Mouse (Mus musculus): ENCODE measurements at regions not wholly inside any gene's neighbourhood (a gene's known extent, or its start where the extent isn't known, plus 50 kb on each side); places are given as distances from the start of the nearest gene placed in this dataset.

GRCm38 (mm10) chr17:75877848-75878247, 326.1 kb upstream of the Fam98a start:
- H3K27ac ChIP-seq: no peak overlapping the region
- H3K36me3 ChIP-seq (ENCODE audit: insufficient read depth, low read length): no peaks in the 10 kb centered on the region
- TF ChIP-seq CTCF (IDR thresholded peaks at IDR 0.05; ENCODE audit: low read depth): peak; percentile 57
- no peaks in the 10 kb centered on the region for H3K4me1 ChIP-seq (replicated peaks; ENCODE audit: insufficient read depth, low read length)
- no peaks in the 10 kb centered on the region for H3K27me3 ChIP-seq (ENCODE audit: insufficient read depth, low read length)
- no peak for ATAC-seq (replicated peaks; ENCODE audit: low FRiP score, low read depth)
- no peak overlapping the region for H3K4me3 ChIP-seq (replicated peaks; ENCODE audit: low read depth, low read length)
- WGBS: 27% methylated on average over 1 of the region's 1 CpGs
- DNase-seq (ENCODE audit: low spot score): peak; percentile 16
- H3K4me2 ChIP-seq (ENCODE audit: low read length): no peak overlapping the region
- no peak overlapping the region for H3K9ac ChIP-seq (ENCODE audit: low read depth, low read length)
- H3K9me3 ChIP-seq (replicated peaks; ENCODE audit: low read length): no peaks in the 10 kb centered on the region

- Histone ChIP-seq H3K27ac (no peak overlapping the region), H3K4me3 (replicated peaks; ENCODE audit: low read depth, low read length) (no peak overlapping the region), H3K4me2 (ENCODE audit: low read length) (no peak overlapping the region), H3K4me1 (replicated peaks; ENCODE audit: insufficient read depth, low read length) (no peaks in the 10 kb centered on the region), H3K27me3 (ENCODE audit: insufficient read depth, low read length) (no peaks in the 10 kb centered on the region), H3K9ac (ENCODE audit: low read depth, low read length) (no peak overlapping the region), H3K36me3 (ENCODE audit: insufficient read depth, low read length) (no peaks in the 10 kb centered on the region), H3K9me3 (replicated peaks; ENCODE audit: low read length) (no peaks in the 10 kb centered on the region)
- no peak for ATAC-seq (replicated peaks; ENCODE audit: low FRiP score, low read depth)
- peak; percentile 3 for DNase-seq (ENCODE audit: low spot score)
- TF ChIP-seq CTCF (IDR thresholded peaks at IDR 0.05; ENCODE audit: low read depth): no peak
- 52% methylated on average over 7 of the region's 7 CpGs for WGBS
Measured at GRCm38 (mm10) chr17:75876895-75877294, 325.1 kb upstream of the Fam98a start.

GRCm38 (mm10) chr17:75874535-75874934, 322.8 kb upstream of the Fam98a start:
- no peaks in the 10 kb centered on the region for H3K4me1 ChIP-seq (replicated peaks; ENCODE audit: insufficient read depth, low read length)
- H3K4me2 ChIP-seq (ENCODE audit: low read length): no peak overlapping the region
- 73% methylated on average over 6 of the region's 6 CpGs for WGBS
- no peaks in the 10 kb centered on the region for H3K9me3 ChIP-seq (replicated peaks; ENCODE audit: low read length)
- TF ChIP-seq CTCF (IDR thresholded peaks at IDR 0.05; ENCODE audit: low read depth): no peak
- no peaks in the 10 kb centered on the region for H3K27me3 ChIP-seq (ENCODE audit: insufficient read depth, low read length)
- H3K9ac ChIP-seq (ENCODE audit: low read depth, low read length): no peak overlapping the region
- H3K36me3 ChIP-seq (ENCODE audit: insufficient read depth, low read length): no peaks in the 10 kb centered on the region
- ATAC-seq (replicated peaks; ENCODE audit: low FRiP score, low read depth): no peak
- no peak overlapping the region for H3K4me3 ChIP-seq (replicated peaks; ENCODE audit: low read depth, low read length)
- DNase-seq (ENCODE audit: low spot score): no peak
- no peak overlapping the region for H3K27ac ChIP-seq

GRCm38 (mm10) chr17:75870492-75870891, 318.7 kb upstream of the Fam98a start:
- ATAC-seq (replicated peaks; ENCODE audit: low FRiP score, low read depth): no peak
- no peak for TF ChIP-seq CTCF (IDR thresholded peaks at IDR 0.05; ENCODE audit: low read depth)
- H3K4me3 ChIP-seq (replicated peaks; ENCODE audit: low read depth, low read length): no peak overlapping the region
- no peaks in the 10 kb centered on the region for H3K36me3 ChIP-seq (ENCODE audit: insufficient read depth, low read length)
- no peak overlapping the region for H3K9ac ChIP-seq (ENCODE audit: low read depth, low read length)
- DNase-seq (ENCODE audit: low spot score): no peak
- H3K9me3 ChIP-seq (replicated peaks; ENCODE audit: low read length): no peaks in the 10 kb centered on the region
- no peak overlapping the region for H3K27ac ChIP-seq
- no peak overlapping the region for H3K4me2 ChIP-seq (ENCODE audit: low read length)
- WGBS: 76% methylated on average over 2 of the region's 2 CpGs
- H3K27me3 ChIP-seq (ENCODE audit: insufficient read depth, low read length): no peaks in the 10 kb centered on the region
- no peaks in the 10 kb centered on the region for H3K4me1 ChIP-seq (replicated peaks; ENCODE audit: insufficient read depth, low read length)

GRCm38 (mm10) chr17:75857015-75857414, 305.3 kb upstream of the Fam98a start:
- no peak for TF ChIP-seq CTCF (IDR thresholded peaks at IDR 0.05; ENCODE audit: low read depth)
- 58% methylated on average over 8 of the region's 8 CpGs for WGBS
- no peak for ATAC-seq (replicated peaks; ENCODE audit: low FRiP score, low read depth)

GRCm38 (mm10) chr17:75815997-75816626, 264.4 kb upstream of the Fam98a start:
- ATAC-seq (replicated peaks; ENCODE audit: low FRiP score, low read depth) (no peak), DNase-seq (ENCODE audit: low spot score) (peak; percentile 19)
- Histone ChIP-seq H3K27me3 (ENCODE audit: insufficient read depth, low read length) (no peaks in the 10 kb centered on the region), H3K4me1 (replicated peaks; ENCODE audit: insufficient read depth, low read length) (no peaks in the 10 kb centered on the region), H3K27ac (no peak overlapping the region), H3K4me3 (replicated peaks; ENCODE audit: low read depth, low read length) (no peak overlapping the region), H3K9me3 (replicated peaks; ENCODE audit: low read length) (no peaks in the 10 kb centered on the region), H3K9ac (ENCODE audit: low read depth, low read length) (no peak overlapping the region), H3K4me2 (ENCODE audit: low read length) (no peak overlapping the region), H3K36me3 (ENCODE audit: insufficient read depth, low read length) (no peaks in the 10 kb centered on the region)
- 43% methylated on average over 12 of the region's 12 CpGs for WGBS
- TF ChIP-seq CTCF (IDR thresholded peaks at IDR 0.05; ENCODE audit: low read depth): no peak

More at GRCm38 (mm10) chr17:75857015-75857414, 305.3 kb upstream of the Fam98a start:
- no peak overlapping the region for H3K9ac ChIP-seq (ENCODE audit: low read depth, low read length)
- H3K4me2 ChIP-seq (ENCODE audit: low read length): no peak overlapping the region
- H3K27ac ChIP-seq: no peak overlapping the region
- H3K9me3 ChIP-seq (replicated peaks; ENCODE audit: low read length): no peaks in the 10 kb centered on the region
- H3K27me3 ChIP-seq (ENCODE audit: insufficient read depth, low read length): no peaks in the 10 kb centered on the region
- DNase-seq (ENCODE audit: low spot score): no peak
- no peaks in the 10 kb centered on the region for H3K36me3 ChIP-seq (ENCODE audit: insufficient read depth, low read length)
- H3K4me1 ChIP-seq (replicated peaks; ENCODE audit: insufficient read depth, low read length): no peaks in the 10 kb centered on the region
- H3K4me3 ChIP-seq (replicated peaks; ENCODE audit: low read depth, low read length): no peak overlapping the region

GRCm38 (mm10) chr17:75812163-75812562, 260.4 kb upstream of the Fam98a start:
- H3K4me3 ChIP-seq (replicated peaks; ENCODE audit: low read depth, low read length): no peak overlapping the region
- ATAC-seq (replicated peaks; ENCODE audit: low FRiP score, low read depth) (no peak), DNase-seq (ENCODE audit: low spot score) (no peak)
- WGBS: 73% methylated on average over 3 of the region's 3 CpGs
- H3K9ac ChIP-seq (ENCODE audit: low read depth, low read length): no peak overlapping the region
- H3K4me1 ChIP-seq (replicated peaks; ENCODE audit: insufficient read depth, low read length): no peaks in the 10 kb centered on the region
- no peaks in the 10 kb centered on the region for H3K36me3 ChIP-seq (ENCODE audit: insufficient read depth, low read length)
- no peak overlapping the region for H3K27ac ChIP-seq
- H3K27me3 ChIP-seq (ENCODE audit: insufficient read depth, low read length): no peaks in the 10 kb centered on the region
- H3K9me3 ChIP-seq (replicated peaks; ENCODE audit: low read length): no peaks in the 10 kb centered on the region
- no peak overlapping the region for H3K4me2 ChIP-seq (ENCODE audit: low read length)
- no peak for TF ChIP-seq CTCF (IDR thresholded peaks at IDR 0.05; ENCODE audit: low read depth)

Measured in kidney, postnatal 0 days (tissue).